Mouse (Mus musculus) midbrain, postnatal 0 days (tissue): ENCODE results near the gene Tjp3. TPM values are rescaled to one million over a fixed set of nuclear protein-coding genes. Genes with fewer than 3 reads are reported as not detected.

Experiments
- ATAC-seq: fragments of 200-750 bp; cut with Nextera tagmentation; 2 replicates; pipeline ENCODE4 v1.8.0; 2017; ENCODE audit warnings: moderate number of reproducible peaks, mild to moderate bottlenecking, moderate TSS enrichment, moderate library complexity; ENCODE audit not compliant: low FRiP score
- DNase-seq: peaks from one replicate; pipeline ENCODE4 v3.0.0-alpha.2; 2015; ENCODE audit warnings: low spot score
- H3K27ac ChIP-seq: fragments of 300-500 bp; sonication (generic); 2 replicates; pipeline ENCODE4 v1.5.1; 2014; ENCODE audit warnings: low read depth, mild to moderate bottlenecking, low read length, mixed read lengths
- H3K27me3 ChIP-seq: fragments of 300-500 bp; sonication (generic); 2 replicates; pipeline ENCODE4 v1.6.1; 2014; ENCODE audit warnings: low read length, control low read depth, mixed read lengths; ENCODE audit not compliant: insufficient read depth
- H3K36me3 ChIP-seq: fragments of 300-500 bp; sonication (generic); 2 replicates; pipeline ENCODE4 v1.6.1; 2014; ENCODE audit warnings: low read length, control low read depth, mixed read lengths; ENCODE audit not compliant: insufficient read depth
- H3K4me1 ChIP-seq: fragments of 300-500 bp; sonication (generic); 2 replicates; pipeline ENCODE4 v1.6.1; 2014; ENCODE audit warnings: mild to moderate bottlenecking, control low read depth, antibody characterized with exemption, low read length, mixed read lengths; ENCODE audit not compliant: insufficient read depth
- H3K4me2 ChIP-seq: fragments of 300-500 bp; sonication (generic); 2 replicates; pipeline ENCODE4 v1.6.1; 2014; ENCODE audit warnings: low read depth, mild to moderate bottlenecking, low read length, mixed read lengths; ENCODE audit not compliant: poor library complexity, severe bottlenecking
- H3K4me3 ChIP-seq: fragments of 300-500 bp; sonication (generic); 2 replicates; pipeline ENCODE4 v1.5.1; 2014; ENCODE audit warnings: low read depth, mild to moderate bottlenecking, low read length, moderate library complexity
- H3K9ac ChIP-seq: fragments of 300-500 bp; sonication (generic); replicated peaks from 2 replicates; pipeline ENCODE4 v1.6.1; 2014; ENCODE audit warnings: mild to moderate bottlenecking, low read length, moderate library complexity, mixed read lengths; ENCODE audit not compliant: poor library complexity, severe bottlenecking
- H3K9me3 ChIP-seq: fragments of 300-500 bp; sonication (generic); 2 replicates; pipeline ENCODE4 v1.6.1; 2016; ENCODE audit warnings: low read length, control low read depth
- CTCF ChIP-seq: IDR thresholded peaks from 2 replicates; pipeline ENCODE4 v1.5.1; 2016; ENCODE audit warnings: antibody characterized with exemption, mild to moderate bottlenecking
- WGBS: fragments of 180-500 bp; shearing (Covaris S2); extraction: QIAGEN DNeasy Blood & Tissue Kit; methylation state at CpG from one replicate; pipeline ENCODE4 v1.1.7; 2014; 5-methylcytosine and 5-hydroxymethylcytosine counted together
- polyA plus RNA-seq: library from polyadenylated mRNA; unstranded; fragments of >200 nt; fragmentation: Nextera tagmentation; extraction: Ambion mirVana; gene quantifications from 2 replicates; pipeline ENCODE4 v1.2.1, GENCODE M21; 2015
- total RNA-seq: library from RNA; depleted of rRNA; stranded (reverse); fragments of >200 nt; gene quantifications from 2 replicates; pipeline ENCODE4 v1.2.3, GENCODE M21; 2014

Tjp3 gene
- total and polyA plus RNA-seq, 2 experiments from 2014 or later, result 6.3 to 9.2 TPM

GRCm38 (mm10) chr10:81325781-81326180 is 34.4 kb upstream of the Tjp3 start:
- DNase-seq, result no peak
- Histone ChIP-seq H3K9me3 (no peaks in the 10 kb centered on the region), H3K36me3 (peaks cover 54% of the 10 kb centered on the region), H3K27ac (no peak overlapping the region), H3K4me2 (no peak overlapping the region), H3K4me1 (no peaks in the 10 kb centered on the region), H3K27me3 (no peaks in the 10 kb centered on the region), H3K4me3 (no peak overlapping the region), H3K9ac (no peak overlapping the region)
- 92% methylated on average over 18 of the region's 18 CpGs for WGBS
- no peak for ATAC-seq
- TF ChIP-seq CTCF, result no peak

GRCm38 (mm10) chr10:81325176-81325575 is 33.8 kb upstream of the Tjp3 start:
- Histone ChIP-seq H3K27ac (no peak overlapping the region), H3K9me3 (no peaks in the 10 kb centered on the region), H3K4me1 (no peaks in the 10 kb centered on the region), H3K4me2 (no peak overlapping the region), H3K27me3 (no peaks in the 10 kb centered on the region), H3K4me3 (no peak overlapping the region), H3K36me3 (peaks cover 54% of the 10 kb centered on the region), H3K9ac (no peak overlapping the region)
- no peak for ATAC-seq
- DNase-seq, result no peak
- WGBS, result 91% methylated on average over 17 of the region's 21 CpGs
- no peak for TF ChIP-seq CTCF

GRCm38 (mm10) chr10:81323791-81324530 is 32.6 kb upstream of the Tjp3 start:
- no peaks in the 10 kb centered on the region for H3K9me3 ChIP-seq
- no peak for TF ChIP-seq CTCF
- 97% methylated on average over 18 of the region's 18 CpGs for WGBS
- no peak overlapping the region for H3K4me3 ChIP-seq
- H3K4me2 ChIP-seq, result no peak overlapping the region
- H3K36me3 ChIP-seq, result peaks cover 54% of the 10 kb centered on the region
- H3K27me3 ChIP-seq, result no peaks in the 10 kb centered on the region
- 0 out of 2 replicates have a peak, but pooled peaks cover 3% of the 10 kb centered on the region for H3K4me1 ChIP-seq
- H3K9ac ChIP-seq, result no peak overlapping the region
- ATAC-seq, result no peak
- no peak for DNase-seq
- no peak overlapping the region for H3K27ac ChIP-seq

- no peaks in the 10 kb centered on the region for H3K27me3 ChIP-seq
- 95% methylated on average over 23 of the region's 23 CpGs for WGBS
- no peak for TF ChIP-seq CTCF
Observed at GRCm38 (mm10) chr10:81323141-81323775, 31.9 kb upstream of the Tjp3 start.

GRCm38 (mm10) chr10:81322444-81322843 is 31.1 kb upstream of the Tjp3 start:
- DNase-seq, result no peak
- H3K4me3 ChIP-seq, result no peak overlapping the region
- no peaks in the 10 kb centered on the region for H3K27me3 ChIP-seq
- 0 out of 2 replicates have a peak, but pooled peaks cover 3% of the 10 kb centered on the region for H3K4me1 ChIP-seq
- WGBS, result 95% methylated on average over 27 of the region's 27 CpGs
- no peak overlapping the region for H3K4me2 ChIP-seq
- TF ChIP-seq CTCF, result no peak
- no peak overlapping the region for H3K9ac ChIP-seq
- H3K9me3 ChIP-seq, result no peaks in the 10 kb centered on the region
- ATAC-seq, result no peak
- H3K27ac ChIP-seq, result no peak overlapping the region
- peaks cover 62% of the 10 kb centered on the region for H3K36me3 ChIP-seq

More at GRCm38 (mm10) chr10:81323141-81323775, 31.9 kb upstream of the Tjp3 start:
- Histone ChIP-seq H3K9ac (no peak overlapping the region), H3K9me3 (no peaks in the 10 kb centered on the region), H3K36me3 (peaks cover 60% of the 10 kb centered on the region), H3K4me2 (no peak overlapping the region), H3K4me1 (0 out of 2 replicates have a peak, but pooled peaks cover 3% of the 10 kb centered on the region), H3K4me3 (no peak overlapping the region), H3K27ac (no peak overlapping the region)
- no peak for DNase-seq
- ATAC-seq, result no peak

GRCm38 (mm10) chr10:81321436-81321835 is 30.1 kb upstream of the Tjp3 start:
- Histone ChIP-seq H3K9ac (peak overlapping the region; percentile 62), H3K27ac (peak overlapping the region; percentile 88), H3K4me2 (peak overlapping the region; percentile 77), H3K4me1 (0 out of 2 replicates have a peak, but pooled peaks cover 3% of the 10 kb centered on the region), H3K4me3 (peak overlapping the region; percentile 58), H3K9me3 (no peaks in the 10 kb centered on the region), H3K36me3 (peaks cover 56% of the 10 kb centered on the region), H3K27me3 (no peaks in the 10 kb centered on the region)
- TF ChIP-seq CTCF, result no peak
- no peak for ATAC-seq
- WGBS, result 4% methylated on average over 20 of the region's 20 CpGs
- DNase-seq, result no peak
